Mouse (Mus musculus) CH12.LX (cell line): ENCODE measurements at regions not wholly inside any gene's neighbourhood (a gene's known extent, or its start where the extent isn't known, plus 50 kb on each side); places are given as distances from the start of the nearest gene placed in this dataset.

Source experiments
- CTCF ChIP-seq, 2 experiments: IDR thresholded peaks in 1 of 2; conservative IDR thresholded peaks in 1 of 2; 2 replicates each; pipeline ENCODE4 v1.5.1; 2011 to 2012; ENCODE audit warnings: low read depth in 2 of 2, low read length in 2 of 2, improper control_type of control experiment in 1 of 2, inconsistent platforms in 1 of 2, mild to moderate bottlenecking in 1 of 2, moderate library complexity in 1 of 2
- EP300 ChIP-seq: IDR thresholded peaks from 2 replicates; pipeline ENCODE4 v1.6.1; 2011; ENCODE audit warnings: low read length, improper control_type of control experiment
- JUN ChIP-seq: IDR thresholded peaks from 2 replicates; pipeline ENCODE4 v1.6.1; 2011; ENCODE audit warnings: low read depth, mild to moderate bottlenecking, low read length, improper control_type of control experiment, moderate library complexity; ENCODE audit not compliant: insufficient read depth
- KAT2A ChIP-seq: IDR thresholded peaks from 2 replicates; pipeline ENCODE4 v1.6.1; 2012; ENCODE audit warnings: low read length, improper control_type of control experiment, inconsistent platforms; ENCODE audit not compliant: insufficient replicate concordance
- MXI1 ChIP-seq: IDR thresholded peaks from 2 replicates; pipeline ENCODE4 v1.6.1; 2011; ENCODE audit warnings: mild to moderate bottlenecking, low read depth, low read length, improper control_type of control experiment
- MYC ChIP-seq: IDR thresholded peaks from 2 replicates; pipeline ENCODE4 v1.6.1; 2011; ENCODE audit warnings: low read depth, mild to moderate bottlenecking, improper control_type of control experiment, low read length
- NELFE ChIP-seq: IDR thresholded peaks from 2 replicates; pipeline ENCODE4 v1.6.1; 2011; ENCODE audit warnings: low read depth, low read length, improper control_type of control experiment
- POLR2A ChIP-seq: IDR thresholded peaks from 2 replicates; pipeline ENCODE4 v1.6.1; 2011; ENCODE audit warnings: low read depth, mild to moderate bottlenecking, improper control_type of control experiment, low read length
- TCF12 ChIP-seq: IDR thresholded peaks from 2 replicates; pipeline ENCODE4 v1.6.1; 2014; ENCODE audit warnings: low read depth, mild to moderate bottlenecking, inconsistent platforms, low read length, improper control_type of control experiment

- TF ChIP-seq EP300, result no peak
- TF ChIP-seq NELFE, result no peak
- TF ChIP-seq POLR2A, result no peak
- no peak for TF ChIP-seq TCF12
- TF ChIP-seq MXI1, result no peak
- no peak for TF ChIP-seq CTCF (conservative IDR thresholded peaks at IDR 0.05 in 1 of 2, IDR thresholded peaks at IDR 0.05 in 1 of 2; ENCODE audit: low read depth in 2 of 2, low read length in 2 of 2)
- no peak for TF ChIP-seq KAT2A
- TF ChIP-seq MYC, result no peak
- TF ChIP-seq JUN, result no peak
Observed at GRCm38 (mm10) chr8:35196189-35196588, 569.4 kb upstream of the Gm19410 start.
